Comparison of ENCODE assay signal across 8 mouse cellular contexts in the genomic region with DNA sequence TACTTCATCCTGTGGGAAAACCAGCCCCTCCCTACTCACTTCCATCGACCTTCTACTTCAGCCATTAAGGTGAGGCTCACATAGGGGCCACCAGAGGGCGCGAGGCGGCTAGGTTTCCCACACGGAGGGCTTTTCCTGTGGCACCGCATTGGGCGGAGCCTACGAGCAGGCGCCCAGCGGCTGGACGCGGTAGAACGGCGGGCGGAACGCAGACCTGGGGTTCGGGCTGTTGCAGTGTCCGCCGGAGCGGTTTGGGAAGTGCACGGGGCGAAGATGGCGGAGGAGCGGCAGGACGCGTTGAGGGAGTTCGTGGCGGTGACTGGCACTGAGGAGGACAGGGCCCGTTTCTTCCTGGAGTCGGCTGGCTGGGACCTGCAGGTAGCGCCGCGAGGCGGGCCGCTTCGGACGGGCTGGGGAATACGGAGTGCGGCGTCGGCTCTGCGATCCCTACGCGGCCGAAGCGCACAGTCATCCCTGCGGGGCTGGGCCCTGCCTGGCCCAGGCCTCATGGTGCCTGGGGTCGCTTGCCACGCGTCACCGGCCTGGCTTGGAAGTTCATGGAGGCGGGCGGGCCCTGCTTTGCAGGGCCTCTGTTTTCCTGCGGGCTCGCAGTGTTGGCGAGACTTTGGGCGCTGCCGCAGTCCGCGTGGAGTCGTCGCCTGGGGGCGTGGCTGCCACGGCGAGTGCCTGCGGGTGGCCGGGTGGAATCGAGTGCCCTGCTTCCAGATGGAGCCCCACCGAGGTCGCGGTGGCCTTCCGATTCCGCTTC. TPM values are rescaled to one million over a fixed set of nuclear protein-coding genes. Genes with fewer than 3 reads are reported as not detected.
A peak's percentile ranks its signal among the peaks of the same experiment; 100 is the strongest.
DNase-seq lines count a peak whose midpoint lies in the region; ATAC-seq lines count a peak whose summit lies in the region.

A gene (plus strand): TSS at position 148 of the 769 bp plus-strand sequence.

- DNase-seq in adipocyte (ENCODE audit: low spot score): peak; percentile 95
- DNase-seq in embryo, embryonic 10 days (ENCODE audit: low spot score): peak; percentile 96
- peak; percentile 97 for DNase-seq in gastrocnemius, postnatal 10 days
- peak; percentile 96 for DNase-seq in induced T-regulatory cell, adult 2 months (ENCODE audit: low read depth)
- DNase-seq in left cerebral cortex, adult 9 months (ENCODE audit: low spot score in 2 of 2): peak; percentile 81 to 96
- DNase-seq in right cerebral cortex, postnatal 14 days: peak; percentile 98
- DNase-seq in urinary bladder, postnatal 36 days (ENCODE audit: low spot score in 2 of 2): peak; percentile 95

- ATAC-seq in megakaryocyte progenitor cell, adult 5-6 weeks (replicated peaks; ENCODE audit: poor library complexity): peak; percentile 99

RNA-seq across cellular contexts. Expression of the gene that starts here (rescaled TPM):
- 100 to 1,000 TPM; 103 to 119 TPM for total RNA-seq in gastrocnemius, postnatal 10 days (2021)
- 45.9 and 46.8 TPM in 2 replicates for total RNA-seq in megakaryocyte progenitor cell, adult 5-6 weeks (2015)
- 107 and 120 TPM in 2 replicates for total RNA-seq in megakaryocyte progenitor cell, adult 5-6 weeks (2017)

Comparison
In these comparisons a context has a peak if more than half of its experiments do, and no peak if none do; other contexts are left out.
1. Peak in every context shown above with its lines: DNase-seq and ATAC-seq.